Mouse (Mus musculus) layer of hippocampus, postnatal 10 days (tissue): ENCODE data around the gene Prkcb. TPM values are rescaled to one million over a fixed set of nuclear protein-coding genes. Genes with fewer than 3 reads are reported as not detected.

ENCODE experiments used
- DNase-seq, 2 experiments: peaks; one replicate each; pipeline ENCODE4 v3.0.0; 2021; ENCODE audit warnings: low spot score in 2 of 2
- total RNA-seq, 2 experiments: library from RNA; stranded (reverse); gene quantifications; 2 replicates each; pipeline ENCODE4 v1.2.3; 2021

Prkcb gene
- total RNA-seq, 2 experiments from 2014 or later: 621 to 648 TPM

GRCm38 (mm10) chr7:122579461-122580157 is 291.1 kb downstream of the Prkcb start:
- no peak for DNase-seq

GRCm38 (mm10) chr7:122580158-122580475 is 291.6 kb downstream of the Prkcb start:
- DNase-seq: no peak

- DNase-seq: no peak
Measured at GRCm38 (mm10) chr7:122584421-122585151, 296.0 kb downstream of the Prkcb start.

DNA sequence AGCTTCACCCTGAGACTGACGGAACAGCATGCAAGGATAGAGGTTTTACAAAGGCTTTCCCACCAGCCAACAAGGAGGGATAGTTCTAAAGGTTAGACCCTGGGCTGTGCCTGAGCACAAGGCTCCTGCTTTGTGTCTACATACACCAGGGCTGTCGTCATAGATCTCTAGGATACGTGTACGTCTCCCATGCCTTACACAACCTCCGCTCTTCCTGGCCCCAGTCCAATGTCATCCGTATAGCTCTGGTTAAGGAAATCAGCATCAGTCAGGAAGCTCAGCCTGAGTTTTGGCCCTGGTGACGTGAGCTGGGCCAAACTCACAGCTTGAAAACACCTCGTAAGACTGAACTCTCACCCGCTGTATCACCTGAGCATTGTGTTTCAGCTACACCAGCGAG is 307.3 kb downstream of the Prkcb start:
- no peak for DNase-seq

GRCm38 (mm10) chr7:122596596-122597170 is 308.1 kb downstream of the Prkcb start:
- DNase-seq: no peak

DNA sequence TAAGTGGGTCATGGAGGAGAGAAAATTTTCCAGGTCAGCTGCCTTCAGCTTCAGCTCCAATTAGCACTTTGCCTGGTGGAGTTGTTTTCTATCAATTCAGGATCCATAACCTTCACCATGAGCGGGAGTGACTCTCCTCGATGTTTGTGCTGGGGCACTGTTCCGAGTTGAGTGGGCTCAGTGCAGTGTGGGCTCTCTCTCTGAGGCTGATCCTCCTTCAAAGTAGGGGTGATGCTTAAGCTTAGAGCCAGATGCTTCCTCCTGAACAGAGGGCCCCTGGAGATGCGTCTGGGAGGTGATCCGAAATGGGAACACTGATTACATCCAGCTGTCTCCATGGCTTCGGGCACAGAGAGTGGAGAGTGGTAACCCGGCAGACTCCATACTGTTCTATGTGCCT is 308.8 kb downstream of the Prkcb start:
- no peak for DNase-seq

DNA sequence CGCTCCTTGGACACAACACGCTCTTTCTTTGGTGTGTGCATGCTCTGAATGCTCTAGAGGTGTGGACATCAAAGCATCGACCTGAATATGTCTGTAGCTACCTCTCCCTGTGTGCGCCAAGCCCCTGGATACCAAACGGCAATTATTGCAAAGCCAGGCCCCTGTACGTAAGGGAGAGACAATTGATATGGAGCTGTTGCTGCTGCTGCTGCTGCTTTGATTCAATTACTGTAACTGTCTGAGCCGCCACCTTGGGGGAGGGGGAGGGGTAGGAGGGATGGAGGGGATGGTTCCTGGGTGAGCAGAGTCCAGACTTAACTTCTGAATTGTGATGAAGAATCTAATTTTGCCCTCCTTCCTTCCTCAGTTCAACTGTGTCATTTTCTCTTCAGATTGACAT is 312.3 kb downstream of the Prkcb start:
- DNase-seq: no peak

GRCm38 (mm10) chr7:122605066-122605465 is 316.5 kb downstream of the Prkcb start:
- DNase-seq: no peak

DNA sequence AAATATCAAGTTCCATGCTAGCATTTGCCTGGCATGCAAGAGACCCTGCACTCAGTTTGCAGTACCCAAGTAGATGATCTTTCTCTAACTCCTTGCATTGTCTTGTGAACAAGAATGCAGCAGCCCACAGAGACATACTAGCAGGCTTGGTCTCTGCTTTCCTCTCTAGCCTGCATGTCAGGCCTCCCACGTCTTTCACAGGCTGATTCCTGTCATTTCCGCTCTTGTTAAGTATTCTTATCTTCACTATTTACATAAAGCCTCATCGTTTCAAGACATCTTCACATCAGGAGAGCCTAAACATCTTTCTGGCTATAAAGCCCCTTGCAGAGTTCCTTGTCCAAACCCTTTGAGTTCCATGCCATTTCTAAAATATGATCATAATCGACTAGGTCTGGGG is 320.9 kb downstream of the Prkcb start:
- no peak for DNase-seq

- DNase-seq: no peak
Measured at GRCm38 (mm10) chr7:122610161-122610560, 321.6 kb downstream of the Prkcb start.

GRCm38 (mm10) chr7:122613876-122614275 is 325.3 kb downstream of the Prkcb start:
- DNase-seq: no peak

- no peak for DNase-seq
Measured at GRCm38 (mm10) chr7:122622125-122622774, 333.7 kb downstream of the Prkcb start.

DNA sequence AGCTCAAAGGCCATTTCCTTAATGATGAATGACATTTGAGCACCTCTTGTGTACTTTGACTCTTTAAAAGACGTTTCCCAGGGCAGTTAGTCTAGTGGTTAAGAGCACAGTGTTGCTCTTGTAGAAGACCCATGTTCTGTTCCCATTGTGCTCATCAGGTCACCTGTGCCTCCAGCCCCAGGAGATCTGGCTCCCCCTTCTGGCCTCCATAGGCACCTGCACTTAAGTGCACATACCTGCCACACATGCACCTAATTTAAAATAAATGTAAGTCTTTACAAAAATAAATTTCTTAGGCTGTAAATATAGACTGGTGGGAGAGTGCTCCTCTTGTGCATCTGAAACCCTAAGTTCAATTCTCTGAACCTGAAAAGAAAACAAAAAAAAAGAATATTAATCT is 335.2 kb downstream of the Prkcb start:
- DNase-seq: no peak

DNA sequence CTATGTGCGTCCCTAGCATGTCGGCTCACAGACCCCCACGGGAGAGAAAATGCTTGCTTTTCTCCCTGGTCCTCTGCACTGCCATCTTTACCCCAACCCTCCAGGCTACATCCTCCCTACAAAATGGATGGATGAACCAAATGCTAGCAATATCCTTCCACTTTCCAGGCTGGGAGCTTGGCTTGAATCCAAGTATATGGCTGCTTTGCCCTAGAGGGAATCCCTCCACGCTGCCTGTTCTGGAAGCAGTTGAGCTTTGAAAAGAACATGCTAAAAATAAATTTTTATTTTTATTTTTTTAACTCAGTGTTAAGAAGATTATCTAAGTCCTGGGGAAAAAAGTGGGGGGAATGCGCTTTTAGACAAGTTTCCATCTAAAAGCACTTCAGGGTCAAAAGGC is 339.5 kb downstream of the Prkcb start:
- DNase-seq: no peak

GRCm38 (mm10) chr7:122630386-122630785 is 341.8 kb downstream of the Prkcb start:
- DNase-seq: no peak

DNA sequence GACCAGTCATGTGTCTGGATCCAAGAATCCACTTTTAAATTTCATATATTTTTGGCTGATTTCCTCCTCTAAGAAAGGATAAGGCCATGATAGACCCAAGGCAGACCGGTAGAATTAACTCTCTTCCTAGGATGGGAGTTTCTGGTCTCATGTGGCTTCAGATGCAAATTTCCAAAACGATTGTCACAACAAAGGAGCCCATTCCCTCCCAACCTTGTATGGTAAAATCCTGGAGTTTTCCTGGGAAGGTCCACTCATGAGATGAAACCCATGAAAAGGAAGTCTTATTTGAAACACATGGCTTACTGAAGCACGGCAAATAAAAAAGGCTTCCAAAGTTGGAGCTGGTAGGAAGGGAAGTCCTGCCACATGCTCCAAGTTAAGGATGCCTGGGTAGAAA is 342.6 kb downstream of the Prkcb start:
- no peak for DNase-seq

- no peak for DNase-seq
Measured at GRCm38 (mm10) chr7:122632946-122633345, 344.4 kb downstream of the Prkcb start.

DNA sequence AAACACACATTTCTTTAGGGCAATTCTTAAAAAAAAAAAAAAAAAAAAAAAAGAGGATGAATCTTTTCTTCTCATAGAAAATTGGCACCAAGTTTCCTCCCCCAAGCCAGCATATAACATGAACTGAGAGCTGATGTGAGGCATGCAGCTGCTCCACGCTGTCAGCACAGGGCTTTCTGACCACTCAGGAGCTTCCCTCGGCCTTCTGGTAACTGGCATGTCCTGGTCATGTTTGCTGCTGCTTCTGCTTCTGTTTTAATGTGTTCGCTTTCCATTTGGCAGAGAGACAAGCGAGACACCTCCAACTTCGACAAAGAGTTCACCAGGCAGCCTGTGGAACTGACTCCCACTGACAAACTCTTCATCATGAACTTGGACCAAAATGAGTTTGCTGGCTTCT is 344.9 kb downstream of the Prkcb start:
- no peak for DNase-seq

DNA sequence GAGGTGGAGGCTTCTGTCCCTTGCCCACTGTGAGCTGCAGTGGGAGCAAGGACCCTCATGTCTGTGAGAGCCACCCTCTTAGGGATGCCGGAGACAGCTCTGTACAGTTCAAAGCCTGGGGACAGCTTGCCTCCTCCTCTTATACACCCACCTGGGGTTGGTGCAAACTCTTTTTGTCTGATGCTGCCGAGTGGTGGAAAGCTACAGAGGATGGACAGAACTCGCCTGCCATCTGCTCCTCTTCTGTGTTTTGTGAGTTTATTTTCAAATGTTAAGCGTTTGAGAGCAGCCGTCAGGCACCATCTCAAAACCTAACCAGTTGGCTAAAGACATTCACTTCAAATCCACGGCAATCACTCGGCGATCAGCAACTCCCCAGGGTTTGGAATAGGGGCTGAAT is 355.1 kb downstream of the Prkcb start:
- no peak for DNase-seq

DNA sequence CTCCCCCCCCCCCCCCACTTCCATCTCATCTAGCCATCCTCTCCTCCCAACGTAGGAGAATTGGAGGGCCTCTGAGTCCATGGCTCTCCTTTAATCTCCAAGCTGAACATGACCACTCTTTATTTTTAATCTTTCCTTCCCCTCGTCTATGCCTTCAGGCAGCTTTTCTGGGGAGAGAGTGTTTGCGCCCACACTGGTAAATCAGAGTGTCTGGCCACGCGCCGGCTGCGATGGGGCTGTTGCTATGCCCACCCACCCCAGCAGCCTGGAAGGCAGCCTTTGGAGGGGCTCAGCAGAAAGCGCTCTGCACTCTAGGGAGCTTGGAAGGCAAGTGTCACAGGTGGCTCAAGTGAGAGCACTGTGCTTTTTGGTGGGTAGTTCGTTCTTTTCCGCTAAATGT is 360.8 kb downstream of the Prkcb start:
- no peak for DNase-seq

DNA sequence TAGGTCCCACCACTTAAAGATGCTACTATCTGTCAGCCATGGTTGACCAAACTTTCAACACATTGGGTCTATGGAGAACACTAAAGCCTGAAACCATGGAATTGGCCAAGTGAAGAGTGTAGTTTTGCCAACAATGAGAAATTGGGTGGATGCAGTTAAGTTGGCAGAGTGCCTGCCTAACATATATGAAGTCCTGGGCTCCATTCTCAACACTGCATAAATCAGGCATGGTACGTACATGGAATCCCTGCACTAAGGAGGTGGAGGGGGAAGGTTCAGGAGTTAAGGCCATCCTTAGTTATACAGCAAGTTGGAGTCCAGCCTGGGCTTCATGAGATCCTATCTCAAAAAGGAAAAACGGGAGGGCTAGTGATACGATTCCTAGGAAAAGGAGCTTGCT is 364.0 kb downstream of the Prkcb start:
- DNase-seq: no peak

GRCm38 (mm10) chr7:122656671-122657070 is 368.1 kb downstream of the Prkcb start:
- DNase-seq: no peak
